Mouse (Mus musculus): Measurements from ENCODE around the gene Gm20503. TPM values are rescaled to one million over a fixed set of nuclear protein-coding genes. Genes with fewer than 3 reads are reported as not detected.
A peak's percentile ranks its signal among the peaks of the same experiment; 100 is the strongest.

The Gm20503 gene
- 14.6 and 17.5 TPM in 2 replicates for polyA plus RNA-seq (2016; fragmentation: Nextera tagmentation; extraction: Ambion mirVana)

- peak within 1 kb of the TSS; percentile 94 for H3K4me3 ChIP-seq
- peak within 1 kb of the TSS; percentile 73 for H3K4me2 ChIP-seq
- H3K4me1 ChIP-seq (replicated peaks) = peaks cover 38% of the 10 kb centered on the region
- under 1% methylated on average over 69 of the region's 89 CpGs for WGBS
- H3K36me3 ChIP-seq = no peaks in the 10 kb centered on the region
- ATAC-seq (ENCODE audit: insufficient number of reproducible peaks, low FRiP score) = peak; percentile 99
- no peaks in the 10 kb centered on the region for H3K9me3 ChIP-seq (replicated peaks)
- no peaks in the 10 kb centered on the region for H3K27me3 ChIP-seq (replicated peaks)
- peak within 1 kb of the TSS; percentile 87 for H3K27ac ChIP-seq (ENCODE audit: poor library complexity, severe bottlenecking)
- H3K9ac ChIP-seq = peak within 1 kb of the TSS; percentile 95
Measured at GRCm38 (mm10) chr4:59002948-59003805, at the start of gene Gm20503. Gene Gm20503, plus strand, starts transcription at chr4:59003210.

DNA sequence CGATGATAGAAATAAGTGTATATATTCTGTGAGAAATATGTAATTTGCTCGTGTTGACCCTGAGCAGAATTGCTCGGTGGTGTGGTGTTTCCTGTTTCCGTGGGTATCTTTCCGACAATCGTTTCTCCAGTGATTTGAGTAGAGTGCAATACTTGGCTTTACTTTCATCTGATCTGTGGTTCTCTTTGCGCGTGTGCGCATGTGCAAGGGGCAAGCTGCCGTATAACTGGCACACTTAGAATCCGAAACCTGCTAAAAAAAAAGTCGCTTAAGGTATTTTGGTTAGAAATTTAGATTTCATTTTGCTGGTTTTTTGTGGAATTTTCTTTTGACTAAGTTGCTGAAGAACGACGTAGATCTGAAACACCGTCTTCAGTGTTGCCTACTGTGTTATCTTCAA lies 41.3 kb upstream of the Gm20503 start:
- H3K27me3 ChIP-seq (replicated peaks) = no peaks in the 10 kb centered on the region
- 0 out of 2 replicates have a peak, but pooled peaks cover 5% of the 10 kb centered on the region for H3K9me3 ChIP-seq (replicated peaks)
- H3K9ac ChIP-seq = no peak overlapping the region
- H3K4me1 ChIP-seq (replicated peaks) = no peaks in the 10 kb centered on the region
- H3K4me3 ChIP-seq = no peak overlapping the region
- no peak overlapping the region for H3K4me2 ChIP-seq
- WGBS = 81% methylated on average over 15 of the region's 15 CpGs
- H3K36me3 ChIP-seq = no peaks in the 10 kb centered on the region
- no peak for ATAC-seq (ENCODE audit: insufficient number of reproducible peaks, low FRiP score)
- no peak overlapping the region for H3K27ac ChIP-seq (ENCODE audit: poor library complexity, severe bottlenecking)

DNA sequence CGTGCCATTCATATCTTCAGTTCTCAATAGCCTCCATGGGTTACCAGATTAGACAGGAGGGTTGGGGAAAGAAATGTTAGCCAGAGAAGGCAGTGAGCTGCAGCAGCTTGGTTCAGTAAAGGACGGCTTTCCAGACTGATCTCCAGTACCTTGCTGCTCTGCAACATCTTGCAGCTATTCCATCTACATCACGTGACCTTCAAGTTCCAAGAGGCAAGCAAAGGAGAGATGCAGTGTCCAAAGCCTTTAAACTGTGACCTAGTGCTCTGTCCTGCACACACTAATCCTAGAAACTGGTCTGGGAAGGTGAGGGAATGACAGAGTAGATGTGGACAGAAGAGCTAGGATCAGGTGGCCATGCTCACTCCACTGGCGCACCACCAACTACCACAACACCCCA lies 39.7 kb upstream of the Gm20503 start:
- Histone ChIP-seq H3K4me2 (no peak overlapping the region), H3K36me3 (no peaks in the 10 kb centered on the region)
- 80% methylated on average over 4 of the region's 4 CpGs for WGBS

GRCm38 (mm10) chr4:58965136-58965535 lies 37.9 kb upstream of the Gm20503 start:
- no peak overlapping the region for H3K4me2 ChIP-seq
- no peaks in the 10 kb centered on the region for H3K4me1 ChIP-seq (replicated peaks)
- no peak overlapping the region for H3K9ac ChIP-seq
- no peaks in the 10 kb centered on the region for H3K9me3 ChIP-seq (replicated peaks)
- no peaks in the 10 kb centered on the region for H3K36me3 ChIP-seq
- H3K27ac ChIP-seq (ENCODE audit: poor library complexity, severe bottlenecking) = no peak overlapping the region
- 79% methylated on average over 1 of the region's 1 CpGs for WGBS
- no peak for ATAC-seq (ENCODE audit: insufficient number of reproducible peaks, low FRiP score)
- no peaks in the 10 kb centered on the region for H3K27me3 ChIP-seq (replicated peaks)
- H3K4me3 ChIP-seq = no peak overlapping the region

More for the DNA sequence above, 39.7 kb upstream of the Gm20503 start:
- no peak overlapping the region for H3K4me3 ChIP-seq
- H3K9ac ChIP-seq = no peak overlapping the region
- no peaks in the 10 kb centered on the region for H3K27me3 ChIP-seq (replicated peaks)
- no peaks in the 10 kb centered on the region for H3K4me1 ChIP-seq (replicated peaks)
- ATAC-seq (ENCODE audit: insufficient number of reproducible peaks, low FRiP score) = no peak
- no peaks in the 10 kb centered on the region for H3K9me3 ChIP-seq (replicated peaks)
- no peak overlapping the region for H3K27ac ChIP-seq (ENCODE audit: poor library complexity, severe bottlenecking)

DNA sequence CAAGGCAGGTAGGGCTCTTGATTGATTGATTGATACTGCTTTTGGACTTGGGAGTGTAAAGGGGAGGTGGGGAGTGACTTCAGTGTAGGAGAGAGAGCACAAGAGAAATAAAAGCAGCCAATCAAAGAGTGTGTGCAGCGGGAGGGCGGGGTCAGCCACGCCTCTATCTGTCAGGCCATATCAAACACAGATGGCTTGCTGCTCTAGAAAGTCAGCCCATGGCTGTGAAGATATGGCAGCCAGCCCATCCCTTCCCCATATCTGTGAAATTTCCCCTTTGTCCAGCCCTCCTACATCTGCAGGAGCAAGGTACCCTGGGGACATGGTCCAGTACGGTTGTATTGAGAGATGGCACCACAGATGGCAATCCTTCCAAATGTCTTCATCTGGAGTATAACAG lies 32.3 kb upstream of the Gm20503 start:
- no peak overlapping the region for H3K4me2 ChIP-seq
- no peak for ATAC-seq (ENCODE audit: insufficient number of reproducible peaks, low FRiP score)
- peaks cover 13% of the 10 kb centered on the region; the same call in 1 of the 2 replicates for H3K36me3 ChIP-seq
- H3K4me1 ChIP-seq (replicated peaks) = no peaks in the 10 kb centered on the region
- no peak overlapping the region for H3K9ac ChIP-seq
- no peak overlapping the region for H3K4me3 ChIP-seq
- WGBS = 66% methylated on average over 4 of the region's 4 CpGs
- no peaks in the 10 kb centered on the region for H3K27me3 ChIP-seq (replicated peaks)
- H3K9me3 ChIP-seq (replicated peaks) = 0 out of 2 replicates have a peak, but pooled peaks cover 2% of the 10 kb centered on the region
- H3K27ac ChIP-seq (ENCODE audit: poor library complexity, severe bottlenecking) = no peak overlapping the region

GRCm38 (mm10) chr4:58975711-58976110 lies 27.3 kb upstream of the Gm20503 start:
- H3K27me3 ChIP-seq (replicated peaks) = no peaks in the 10 kb centered on the region
- no peak overlapping the region for H3K4me3 ChIP-seq
- 71% methylated on average over 5 of the region's 5 CpGs for WGBS
- no peak overlapping the region for H3K9ac ChIP-seq
- no peak overlapping the region for H3K4me2 ChIP-seq
- peaks cover 10% of the 10 kb centered on the region; the same call in 1 of the 2 replicates for H3K36me3 ChIP-seq
- ATAC-seq (ENCODE audit: insufficient number of reproducible peaks, low FRiP score) = no peak
- 0 out of 2 replicates have a peak, but pooled peaks cover 2% of the 10 kb centered on the region for H3K9me3 ChIP-seq (replicated peaks)
- no peak overlapping the region for H3K27ac ChIP-seq (ENCODE audit: poor library complexity, severe bottlenecking)
- no peaks in the 10 kb centered on the region for H3K4me1 ChIP-seq (replicated peaks)

GRCm38 (mm10) chr4:58981421-58981820 lies 21.6 kb upstream of the Gm20503 start:
- Histone ChIP-seq H3K27me3 (replicated peaks) (no peaks in the 10 kb centered on the region), H3K4me3 (no peak overlapping the region), H3K9me3 (replicated peaks) (no peaks in the 10 kb centered on the region), H3K4me2 (no peak overlapping the region), H3K27ac (ENCODE audit: poor library complexity, severe bottlenecking) (no peak overlapping the region), H3K4me1 (replicated peaks) (no peaks in the 10 kb centered on the region), H3K9ac (no peak overlapping the region), H3K36me3 (no peaks in the 10 kb centered on the region)
- 77% methylated on average over 6 of the region's 6 CpGs for WGBS
- no peak for ATAC-seq (ENCODE audit: insufficient number of reproducible peaks, low FRiP score)

DNA sequence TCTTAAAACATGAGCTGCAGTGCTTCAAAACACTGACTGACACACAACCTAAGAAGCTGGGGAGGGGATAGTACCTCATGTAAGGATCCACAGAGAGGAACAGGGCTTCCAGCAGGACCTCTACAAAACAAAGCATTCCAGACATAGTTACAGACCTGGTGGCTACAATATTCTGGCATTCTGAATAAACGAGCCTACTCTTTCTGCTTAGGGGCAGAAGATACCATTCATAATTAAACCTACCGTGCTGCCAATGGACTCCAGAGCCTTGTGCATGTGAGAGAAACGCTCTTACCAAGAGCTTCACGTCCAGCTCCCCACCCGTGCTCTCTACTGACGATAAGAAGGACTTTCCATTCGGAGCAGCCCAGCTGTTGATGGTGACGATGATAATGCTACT lies 20.2 kb upstream of the Gm20503 start:
- Histone ChIP-seq H3K36me3 (no peaks in the 10 kb centered on the region), H3K9ac (no peak overlapping the region), H3K4me3 (no peak overlapping the region), H3K4me2 (no peak overlapping the region), H3K9me3 (replicated peaks) (no peaks in the 10 kb centered on the region), H3K4me1 (replicated peaks) (0 out of 2 replicates have a peak, but pooled peaks cover 3% of the 10 kb centered on the region), H3K27ac (ENCODE audit: poor library complexity, severe bottlenecking) (no peak overlapping the region), H3K27me3 (replicated peaks) (no peaks in the 10 kb centered on the region)
- ATAC-seq (ENCODE audit: insufficient number of reproducible peaks, low FRiP score) = no peak
- 79% methylated on average over 8 of the region's 8 CpGs for WGBS

DNA sequence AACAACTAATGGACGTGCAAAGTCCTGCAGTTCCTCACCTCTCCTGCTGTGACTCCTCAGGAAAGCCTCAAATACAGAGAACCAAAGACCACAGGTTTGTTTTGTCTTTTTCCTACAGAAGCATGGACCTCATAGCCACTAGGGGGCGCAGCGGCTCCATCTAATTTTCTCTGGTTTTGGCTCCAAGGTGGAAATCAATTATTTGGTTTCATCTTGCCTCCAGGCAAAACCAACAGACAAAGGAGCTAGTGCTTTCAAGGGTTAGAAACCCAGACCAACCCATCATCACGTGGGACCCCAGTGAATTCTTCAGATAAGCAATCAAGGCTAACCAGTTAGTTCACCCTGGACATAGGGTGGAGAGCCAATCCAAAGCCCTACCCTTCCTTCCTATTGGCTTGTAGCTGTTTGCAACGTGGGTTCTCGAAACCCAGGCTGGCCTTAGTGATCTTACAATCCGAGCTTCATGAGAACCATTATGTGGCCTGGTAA lies 17.8 kb upstream of the Gm20503 start:
- H3K9ac ChIP-seq = no peak overlapping the region
- no peaks in the 10 kb centered on the region for H3K9me3 ChIP-seq (replicated peaks)
- H3K4me1 ChIP-seq (replicated peaks) = 0 out of 2 replicates have a peak, but pooled peaks cover 3% of the 10 kb centered on the region
- no peak overlapping the region for H3K27ac ChIP-seq (ENCODE audit: poor library complexity, severe bottlenecking)
- WGBS = 14% methylated on average over 7 of the region's 7 CpGs
- H3K36me3 ChIP-seq = no peaks in the 10 kb centered on the region
- H3K27me3 ChIP-seq (replicated peaks) = peaks cover 10% of the 10 kb centered on the region
- no peak for ATAC-seq (ENCODE audit: insufficient number of reproducible peaks, low FRiP score)
- H3K4me3 ChIP-seq = no peak overlapping the region
- H3K4me2 ChIP-seq = no peak overlapping the region

DNA sequence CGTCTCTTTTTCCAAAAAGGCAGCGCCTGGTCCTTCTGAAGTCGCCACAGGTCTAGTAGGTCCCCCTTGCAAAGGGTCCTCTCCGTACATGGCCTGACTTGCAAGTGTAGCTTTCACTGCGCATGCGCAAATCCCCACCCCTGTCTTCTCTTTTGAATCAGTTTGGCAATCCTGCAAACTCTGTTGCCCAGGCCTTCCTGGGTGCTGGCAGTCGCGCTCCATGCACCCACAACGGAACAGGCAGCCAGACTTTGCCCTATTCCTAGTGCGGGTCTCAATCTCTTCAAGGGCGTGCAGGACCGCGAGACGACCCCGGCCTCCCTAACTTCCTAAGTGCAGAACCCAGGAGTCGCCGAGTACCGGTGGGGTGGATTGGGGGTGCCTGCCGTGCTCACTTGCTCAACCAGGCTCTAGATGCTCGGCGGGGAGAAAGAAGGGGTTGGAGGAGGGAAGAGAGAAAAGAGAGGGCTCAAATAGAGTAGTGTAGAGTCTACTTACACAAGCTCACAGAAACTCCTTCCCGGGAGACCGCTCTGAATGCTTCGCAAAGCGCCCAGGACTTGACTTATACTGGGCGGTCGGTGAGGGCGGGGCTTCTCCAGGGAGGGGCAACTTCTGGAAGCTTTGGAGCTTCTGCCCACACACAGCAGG lies 16.3 kb upstream of the Gm20503 start, which contains the start of gene Ptgr1:
TSS of gene Ptgr1 (minus strand) at position 580 of the 651 bp plus-strand sequence.
- Histone ChIP-seq H3K9me3 (replicated peaks) (no peaks in the 10 kb centered on the region), H3K4me2 (peak within 1 kb of the TSS; percentile 72), H3K9ac (peak within 1 kb of the TSS; percentile 63), H3K4me1 (replicated peaks) (0 out of 2 replicates have a peak, but pooled peaks cover 3% of the 10 kb centered on the region), H3K27me3 (replicated peaks) (peaks cover 14% of the 10 kb centered on the region), H3K36me3 (no peaks in the 10 kb centered on the region), H3K4me3 (peak within 1 kb of the TSS; percentile 57), H3K27ac (ENCODE audit: poor library complexity, severe bottlenecking) (no peak within 1 kb of the TSS)
- under 1% methylated on average over 28 of the region's 28 CpGs for WGBS
- ATAC-seq (ENCODE audit: insufficient number of reproducible peaks, low FRiP score) = peak; percentile 60

- peaks cover 20% of the 10 kb centered on the region for H3K27me3 ChIP-seq (replicated peaks)
- 82% methylated on average over 7 of the region's 7 CpGs for WGBS
- no peak for ATAC-seq (ENCODE audit: insufficient number of reproducible peaks, low FRiP score)
Measured at GRCm38 (mm10) chr4:58989303-58989898, 13.6 kb upstream of the Gm20503 start.

More at GRCm38 (mm10) chr4:58989303-58989898, 13.6 kb upstream of the Gm20503 start:
- Histone ChIP-seq H3K4me1 (replicated peaks) (peaks cover 9% of the 10 kb centered on the region; the same call in 1 of the 2 replicates), H3K9me3 (replicated peaks) (no peaks in the 10 kb centered on the region), H3K9ac (no peak overlapping the region), H3K4me2 (no peak overlapping the region), H3K4me3 (no peak overlapping the region), H3K27ac (ENCODE audit: poor library complexity, severe bottlenecking) (no peak overlapping the region), H3K36me3 (no peaks in the 10 kb centered on the region)
